Mouse (Mus musculus) embryonic fibroblast, embryonic 13.5 days (primary cell): ENCODE measurements around the gene Iffo2. TPM values are rescaled to one million over a fixed set of nuclear protein-coding genes. Genes with fewer than 3 reads are reported as not detected.

ENCODE experiments used
- H3K27ac ChIP-seq: 2 replicates; pipeline ENCODE4 v1.5.1; 2012; ENCODE audit warnings: low read length, control low read depth, inconsistent platforms; ENCODE audit not compliant: insufficient read depth
- H3K4me1 ChIP-seq: 2 replicates; pipeline ENCODE4 v1.6.1; 2011; ENCODE audit warnings: low read length; ENCODE audit not compliant: control insufficient read depth, insufficient read depth
- H3K4me3 ChIP-seq: 2 replicates; pipeline ENCODE4 v1.5.1; 2011; ENCODE audit warnings: mild to moderate bottlenecking, control low read depth, low read length; ENCODE audit not compliant: insufficient read depth
- CTCF ChIP-seq: IDR thresholded peaks from 2 replicates; pipeline ENCODE4 v1.5.1; 2011; ENCODE audit warnings: mild to moderate bottlenecking, control low read depth, low read length, moderate library complexity, borderline replicate concordance; ENCODE audit not compliant: insufficient read depth
- POLR2A ChIP-seq: IDR thresholded peaks from 2 replicates; pipeline ENCODE4 v1.6.1; 2011; ENCODE audit warnings: low read depth, mild to moderate bottlenecking, control low read depth, low read length, moderate library complexity
- polyA plus RNA-seq: library from polyadenylated mRNA; stranded (reverse); fragments of >200 nt; gene quantifications from 2 replicates; pipeline ENCODE4 v1.2.4, GENCODE M21; 2011; ENCODE audit warnings: low read depth; ENCODE audit not compliant: missing spikeins, insufficient read length

Iffo2 gene
- polyA plus RNA-seq, 1 experiment: 28.5 TPM

- TF ChIP-seq POLR2A: no peak
- no peak for TF ChIP-seq CTCF
- no peak overlapping the region for H3K4me3 ChIP-seq
- peaks cover 18% of the 10 kb centered on the region for H3K4me1 ChIP-seq
- no peak overlapping the region for H3K27ac ChIP-seq
These were observed 57.4 kb downstream of the Iffo2 start for GRCm38 (mm10) chr4:139587773-139588172.

- Histone ChIP-seq H3K4me1 (peaks cover 10% of the 10 kb centered on the region; the same call in 1 of the 2 replicates), H3K27ac (no peak overlapping the region), H3K4me3 (no peak overlapping the region)
- TF ChIP-seq CTCF (no peak), POLR2A (no peak)
These were observed 59.1 kb downstream of the Iffo2 start for GRCm38 (mm10) chr4:139589351-139590027.

- Histone ChIP-seq H3K27ac (no peak overlapping the region), H3K4me1 (peaks cover 14% of the 10 kb centered on the region), H3K4me3 (no peak overlapping the region)
- TF ChIP-seq CTCF: no peak
- no peak for TF ChIP-seq POLR2A
These were observed 60.1 kb downstream of the Iffo2 start for GRCm38 (mm10) chr4:139590446-139590845.

- peaks cover 32% of the 10 kb centered on the region for H3K4me1 ChIP-seq
- H3K4me3 ChIP-seq: no peak overlapping the region
- H3K27ac ChIP-seq: no peak overlapping the region
- no peak for TF ChIP-seq POLR2A
- TF ChIP-seq CTCF: no peak
These were observed 62.5 kb downstream of the Iffo2 start for GRCm38 (mm10) chr4:139592895-139593294.

GRCm38 (mm10) chr4:139593383-139593782, 63.0 kb downstream of the Iffo2 start:
- no peak for TF ChIP-seq POLR2A
- no peak for TF ChIP-seq CTCF
- Histone ChIP-seq H3K27ac (no peak overlapping the region), H3K4me1 (peaks cover 36% of the 10 kb centered on the region), H3K4me3 (no peak overlapping the region)

GRCm38 (mm10) chr4:139594062-139594461, 63.7 kb downstream of the Iffo2 start:
- peaks cover 37% of the 10 kb centered on the region for H3K4me1 ChIP-seq

GRCm38 (mm10) chr4:139596715-139597114, 66.4 kb downstream of the Iffo2 start:
- Histone ChIP-seq H3K27ac (peak overlapping the region; percentile 74), H3K4me1 (peaks cover 50% of the 10 kb centered on the region), H3K4me3 (no peak overlapping the region)
- no peak for TF ChIP-seq POLR2A
- TF ChIP-seq CTCF: no peak

More at GRCm38 (mm10) chr4:139594062-139594461, 63.7 kb downstream of the Iffo2 start:
- TF ChIP-seq CTCF (no peak), POLR2A (no peak)
- no peak overlapping the region for H3K4me3 ChIP-seq
- H3K27ac ChIP-seq: no peak overlapping the region

- Histone ChIP-seq H3K27ac (peak overlapping the region; percentile 99), H3K4me1 (peaks cover 58% of the 10 kb centered on the region), H3K4me3 (no peak overlapping the region)
- TF ChIP-seq POLR2A (no peak; the same call in 1 of the 2 replicates), CTCF (no peak)
These were observed 67.2 kb downstream of the Iffo2 start for GRCm38 (mm10) chr4:139597286-139598284.

GRCm38 (mm10) chr4:139598356-139598755, 68.0 kb downstream of the Iffo2 start:
- TF ChIP-seq CTCF (no peak), POLR2A (no peak; the same call in none of the 2 replicates)
- Histone ChIP-seq H3K27ac (peak overlapping the region; percentile 99), H3K4me3 (no peak overlapping the region), H3K4me1 (peaks cover 60% of the 10 kb centered on the region)
